Mouse (Mus musculus) heart, adult 11 months (tissue): ENCODE measurements at regions not wholly inside any gene's neighbourhood (a gene's known extent, or its start where the extent isn't known, plus 50 kb on each side); places are given as distances from the start of the nearest gene placed in this dataset.
"Not testable (repeated sequence)": the region's sequence is repeated elsewhere in the genome, so short reads cannot be mapped to it uniquely, and the experiment has no call there.

Experiments used
- DNase-seq: peaks from one replicate; pipeline ENCODE4 v3.0.0; 2022

- not testable (repeated sequence) for DNase-seq
Measured at GRCm38 (mm10) chr19:8496561-8496960, 91.7 kb upstream of the Slc22a30 start.

- not testable (repeated sequence) for DNase-seq
Measured at GRCm38 (mm10) chr19:8497526-8497925, 92.6 kb upstream of the Slc22a30 start.

DNA sequence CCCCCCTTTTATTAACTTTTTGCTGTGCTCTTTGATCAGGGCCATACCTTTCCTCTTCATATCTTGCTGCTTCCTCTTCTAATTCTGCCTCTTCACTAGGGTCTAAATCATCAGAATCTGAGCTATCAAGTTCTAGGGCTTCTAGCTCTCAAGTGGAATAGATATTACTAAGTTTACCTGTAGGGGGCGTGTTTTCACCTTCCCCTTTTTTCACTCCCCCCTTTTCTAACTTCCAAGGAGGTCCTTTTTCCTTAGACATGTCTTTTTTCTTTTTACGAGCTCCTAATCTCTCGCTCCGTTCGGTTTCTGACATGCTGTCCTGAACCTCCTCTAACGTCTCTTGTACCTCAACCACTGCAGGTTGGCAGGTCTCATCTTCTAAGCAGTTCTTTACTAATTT, 73.3 kb upstream of the Slc22a8 start:
- not testable (repeated sequence) for DNase-seq

DNA sequence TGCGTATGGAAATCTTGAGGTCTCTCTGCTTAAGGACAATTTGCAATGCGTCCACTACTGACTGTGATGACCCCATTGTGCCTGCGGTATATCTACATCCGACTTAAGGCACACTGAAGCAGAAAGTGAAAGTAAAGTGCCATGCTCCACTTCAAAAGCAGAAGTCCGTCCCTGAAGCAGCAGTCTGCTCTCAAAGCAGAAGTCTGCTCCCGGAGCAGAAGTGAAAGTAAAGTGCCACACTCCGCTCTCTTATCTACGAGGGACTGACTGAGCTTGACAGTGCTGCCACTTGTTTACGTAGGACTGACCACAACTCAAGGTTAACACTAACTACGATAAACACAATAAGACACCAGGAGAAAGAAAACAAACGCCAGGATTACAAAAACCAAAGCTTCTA, 72.8 kb upstream of the Slc22a8 start:
- DNase-seq = peak; percentile 97

GRCm38 (mm10) chr19:8518933-8519332, 72.1 kb upstream of the Slc22a8 start:
- DNase-seq = peak; percentile 97

DNA sequence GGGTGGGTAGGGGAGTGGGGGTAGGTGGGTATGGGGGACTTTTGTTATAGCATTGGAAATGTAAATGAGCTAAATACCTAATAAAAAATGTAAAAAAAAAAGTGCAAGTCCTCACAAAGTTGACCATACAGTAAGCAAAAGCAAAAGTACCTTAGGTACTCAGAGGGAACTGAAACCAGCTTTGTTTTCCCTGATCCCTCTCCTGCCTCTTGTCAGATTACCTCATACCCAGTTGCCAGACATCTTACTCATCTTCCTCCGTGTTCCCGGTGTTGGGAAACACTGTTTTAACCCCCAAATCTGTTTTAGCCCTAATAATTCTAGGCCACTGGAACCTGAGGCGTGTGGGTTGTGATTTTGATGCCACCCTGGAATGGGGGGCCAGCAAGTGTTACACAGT, 56.5 kb upstream of the Slc22a8 start:
- no peak for DNase-seq

- no peak for DNase-seq
Measured at GRCm38 (mm10) chr19:8536085-8536484, 55.0 kb upstream of the Slc22a8 start.
